Mouse (Mus musculus): ENCODE measurements at regions not wholly inside any gene's neighbourhood (a gene's known extent, or its start where the extent isn't known, plus 50 kb on each side); places are given as distances from the start of the nearest gene placed in this dataset.

- TF ChIP-seq CTCF (IDR thresholded peaks at IDR 0.05; ENCODE audit: low read depth), result no peak
- no peak for TF ChIP-seq EP300 (optimal IDR thresholded peaks at IDR 0.05)
Measured at GRCm38 (mm10) chrX:17818325-17818724, 246.2 kb upstream of the Fundc1 start.
